Mouse (Mus musculus): ENCODE data around the gene Taok3. TPM values are rescaled to one million over a fixed set of nuclear protein-coding genes. Genes with fewer than 3 reads are reported as not detected.

Gene Taok3
- polyA plus RNA-seq, 1 experiment, result 5.1 TPM

DNA sequence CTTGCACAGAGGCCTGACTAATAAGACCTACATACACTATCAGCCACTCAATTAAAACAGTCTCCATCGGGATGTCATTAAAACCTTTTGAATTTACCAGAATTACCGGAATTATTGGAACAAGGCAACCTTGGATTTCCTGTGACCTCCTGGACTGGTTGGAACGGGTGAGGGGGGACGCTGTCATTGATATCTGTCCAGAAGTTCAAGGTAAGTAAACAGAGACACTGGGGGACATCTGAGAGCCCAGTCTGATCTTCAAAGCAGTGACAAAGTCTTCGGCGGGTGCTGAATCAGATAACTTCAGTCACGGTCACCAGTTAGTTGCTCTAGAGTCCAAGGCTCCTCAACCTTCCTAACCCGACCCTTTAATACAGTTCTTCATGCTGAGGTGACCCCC, 175.1 kb downstream of the Taok3 start:
- no peaks in the 10 kb centered on the region for H3K27me3 ChIP-seq (ENCODE audit: control insufficient read depth)
- no peak overlapping the region for H3K4me3 ChIP-seq (replicated peaks)
- peaks cover 3% of the 10 kb centered on the region for H3K4me1 ChIP-seq (ENCODE audit: control insufficient read depth)
- peaks cover 2% of the 10 kb centered on the region; the same call in 1 of the 2 replicates for H3K9me3 ChIP-seq (ENCODE audit: control insufficient read depth, low read length)
- TF ChIP-seq TAL1 (IDR thresholded peaks at IDR 0.05; ENCODE audit: low read length) (no peak), GATA1 (IDR thresholded peaks at IDR 0.05; ENCODE audit: low read length) (no peak)
- H3K36me3 ChIP-seq (ENCODE audit: control insufficient read depth), result no peaks in the 10 kb centered on the region

DNA sequence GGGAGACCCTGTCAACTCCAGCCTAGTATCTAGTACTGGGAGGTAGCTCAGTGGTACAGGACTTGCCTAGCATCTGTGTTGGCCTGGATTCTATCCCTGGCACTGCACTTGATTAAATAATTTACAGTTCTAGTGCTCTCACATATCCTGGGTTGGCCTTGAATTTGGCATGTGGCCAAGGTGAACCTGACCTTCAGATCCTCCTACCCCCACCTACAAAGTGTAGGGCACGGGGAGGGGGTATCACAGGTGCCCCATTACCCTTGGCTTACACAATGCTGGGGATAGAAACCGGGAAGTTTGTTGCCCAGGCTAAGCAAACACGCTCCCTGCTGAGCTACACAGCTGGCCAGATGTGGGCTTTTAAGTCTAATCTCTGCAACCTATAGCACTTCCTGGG, 183.0 kb downstream of the Taok3 start:
- no peaks in the 10 kb centered on the region; the same call in 1 of the 2 replicates for H3K9me3 ChIP-seq (ENCODE audit: control insufficient read depth, low read length)
- H3K4me1 ChIP-seq (ENCODE audit: control insufficient read depth), result peaks cover 3% of the 10 kb centered on the region
- no peak overlapping the region for H3K4me3 ChIP-seq (replicated peaks)
- TF ChIP-seq TAL1 (IDR thresholded peaks at IDR 0.05; ENCODE audit: low read length) (no peak), GATA1 (IDR thresholded peaks at IDR 0.05; ENCODE audit: low read length) (no peak)
- no peaks in the 10 kb centered on the region for H3K36me3 ChIP-seq (ENCODE audit: control insufficient read depth)
- no peaks in the 10 kb centered on the region for H3K27me3 ChIP-seq (ENCODE audit: control insufficient read depth)

DNA sequence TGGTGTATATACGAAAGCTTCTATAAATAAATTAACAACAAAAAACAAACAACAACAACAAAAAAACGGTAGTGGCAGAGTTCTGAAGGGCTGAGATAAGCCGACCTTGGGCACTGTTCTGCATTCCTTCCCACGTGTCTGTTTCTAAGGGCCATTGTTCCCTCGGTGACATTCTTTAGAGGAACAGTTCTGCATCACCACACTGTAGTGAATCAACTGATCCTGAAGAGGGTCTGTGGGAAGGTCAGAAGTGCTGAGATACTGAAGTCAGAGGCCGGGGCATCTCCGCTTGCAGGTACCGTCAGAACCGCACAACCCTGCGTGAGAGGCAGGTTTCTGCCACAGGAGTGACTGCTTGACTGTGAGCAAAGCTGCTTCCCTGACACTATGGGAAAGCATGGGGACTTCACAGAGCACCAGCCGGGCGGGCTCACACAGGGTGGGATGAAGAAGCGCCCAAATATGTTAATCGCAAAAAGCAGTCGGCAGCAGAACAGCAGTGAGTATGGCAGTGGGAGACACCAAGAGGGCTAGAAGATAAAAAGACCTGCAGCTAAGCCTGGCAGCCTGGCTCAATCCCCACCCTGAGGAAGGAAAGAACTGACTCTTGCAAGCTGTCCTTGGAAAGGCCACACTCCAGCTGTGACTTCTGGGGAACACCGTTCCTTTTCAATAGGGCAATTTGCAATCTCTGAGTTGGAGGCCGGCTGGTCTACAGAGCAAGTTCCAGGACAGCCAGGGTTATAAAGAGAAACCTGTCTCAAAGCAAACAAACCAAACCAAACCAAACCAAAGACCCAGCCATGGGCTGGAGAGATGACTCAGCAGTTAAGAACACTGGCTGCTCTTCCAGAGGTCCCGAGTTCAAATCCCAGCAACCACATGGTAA, 184.0 kb downstream of the Taok3 start:
- H3K9me3 ChIP-seq (ENCODE audit: control insufficient read depth, low read length), result no peaks in the 10 kb centered on the region; the same call in 1 of the 2 replicates

DNA sequence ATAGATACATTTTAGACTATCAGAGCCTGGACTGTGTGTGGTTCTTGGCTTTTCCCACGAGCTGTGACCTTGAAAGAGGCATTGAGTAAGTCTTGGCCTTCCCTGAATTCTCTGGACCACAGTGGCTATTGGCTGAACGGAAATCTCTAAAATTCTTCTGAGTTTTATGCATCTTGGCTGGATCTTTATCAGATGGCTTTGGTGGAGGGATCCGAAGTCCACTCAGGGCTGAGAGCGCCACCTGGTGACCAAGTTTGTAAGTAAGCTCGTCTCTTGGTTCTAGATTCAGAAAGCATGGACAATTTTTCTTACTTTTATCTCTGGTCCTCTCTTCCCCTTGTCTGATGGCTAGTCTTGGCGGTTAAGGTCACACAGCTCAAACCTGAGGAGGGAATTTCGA, 185.0 kb downstream of the Taok3 start:
- Histone ChIP-seq H3K4me3 (replicated peaks) (no peak overlapping the region), H3K4me1 (ENCODE audit: control insufficient read depth) (peaks cover 3% of the 10 kb centered on the region), H3K27me3 (ENCODE audit: control insufficient read depth) (no peaks in the 10 kb centered on the region), H3K36me3 (ENCODE audit: control insufficient read depth) (no peaks in the 10 kb centered on the region), H3K9me3 (ENCODE audit: control insufficient read depth, low read length) (no peaks in the 10 kb centered on the region; the same call in 1 of the 2 replicates)
- TF ChIP-seq TAL1 (IDR thresholded peaks at IDR 0.05; ENCODE audit: low read length), result no peak
- TF ChIP-seq GATA1 (IDR thresholded peaks at IDR 0.05; ENCODE audit: low read length), result peak; percentile 63

More for the DNA sequence above, 184.0 kb downstream of the Taok3 start:
- TF ChIP-seq GATA1 (IDR thresholded peaks at IDR 0.05; ENCODE audit: low read length), result no peak
- Histone ChIP-seq H3K4me3 (replicated peaks) (no peak overlapping the region), H3K27me3 (ENCODE audit: control insufficient read depth) (no peaks in the 10 kb centered on the region), H3K36me3 (ENCODE audit: control insufficient read depth) (no peaks in the 10 kb centered on the region), H3K4me1 (ENCODE audit: control insufficient read depth) (peaks cover 3% of the 10 kb centered on the region)

- Histone ChIP-seq H3K36me3 (ENCODE audit: control insufficient read depth) (no peaks in the 10 kb centered on the region), H3K9me3 (ENCODE audit: control insufficient read depth, low read length) (no peaks in the 10 kb centered on the region; the same call in 1 of the 2 replicates), H3K4me1 (ENCODE audit: control insufficient read depth) (peaks cover 3% of the 10 kb centered on the region), H3K4me3 (replicated peaks) (no peak overlapping the region), H3K27me3 (ENCODE audit: control insufficient read depth) (no peaks in the 10 kb centered on the region)
- TF ChIP-seq TAL1 (IDR thresholded peaks at IDR 0.05; ENCODE audit: low read length), result no peak
Measured at GRCm38 (mm10) chr5:117305754-117306153, 185.8 kb downstream of the Taok3 start.

DNA sequence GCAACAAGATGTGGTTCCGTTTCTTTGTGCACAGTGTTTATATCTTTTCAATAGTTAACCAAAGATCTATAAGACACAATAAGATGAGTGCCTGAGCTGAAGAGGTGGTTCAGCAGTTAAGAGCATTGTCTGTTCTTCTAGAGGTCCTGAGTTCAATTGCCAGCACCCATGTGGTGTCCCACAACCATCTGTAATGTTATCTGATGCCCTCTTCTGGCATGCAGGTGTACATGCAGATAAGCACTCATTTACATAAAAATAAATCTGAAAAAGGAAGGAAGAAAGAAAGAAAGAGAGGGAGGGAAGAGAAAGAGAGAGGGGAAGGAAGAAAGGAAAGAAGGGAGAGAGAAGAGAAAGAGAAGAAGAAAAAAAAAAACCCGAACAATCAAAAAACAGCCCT, 186.9 kb downstream of the Taok3 start:
- H3K36me3 ChIP-seq (ENCODE audit: control insufficient read depth), result no peaks in the 10 kb centered on the region
- no peaks in the 10 kb centered on the region; the same call in 1 of the 2 replicates for H3K9me3 ChIP-seq (ENCODE audit: control insufficient read depth, low read length)
- peaks cover 3% of the 10 kb centered on the region for H3K4me1 ChIP-seq (ENCODE audit: control insufficient read depth)
- no peaks in the 10 kb centered on the region for H3K27me3 ChIP-seq (ENCODE audit: control insufficient read depth)
- H3K4me3 ChIP-seq (replicated peaks), result no peak overlapping the region
- TF ChIP-seq TAL1 (IDR thresholded peaks at IDR 0.05; ENCODE audit: low read length) (no peak), GATA1 (IDR thresholded peaks at IDR 0.05; ENCODE audit: low read length) (no peak)

DNA sequence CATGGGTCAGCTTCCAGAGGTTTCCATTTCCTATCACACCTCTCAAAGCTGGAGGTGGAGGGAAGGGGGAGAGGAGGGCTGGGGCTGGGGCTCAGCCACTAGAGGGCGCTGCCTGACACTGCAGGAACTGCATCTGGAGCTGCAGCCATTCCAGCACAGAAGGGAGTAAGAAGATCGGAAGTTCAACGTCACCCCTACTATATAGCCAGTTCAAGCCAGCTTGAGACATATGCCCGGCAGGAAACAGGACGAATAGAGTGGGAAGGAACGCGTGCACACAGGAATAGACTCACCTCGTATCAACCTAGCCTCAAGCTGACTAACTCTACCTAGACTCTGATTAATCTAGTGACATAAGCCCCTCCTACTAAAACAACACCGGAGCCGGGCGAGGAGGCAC, 187.8 kb downstream of the Taok3 start:
- Histone ChIP-seq H3K36me3 (ENCODE audit: control insufficient read depth) (no peaks in the 10 kb centered on the region), H3K4me3 (replicated peaks) (no peak overlapping the region), H3K9me3 (ENCODE audit: control insufficient read depth, low read length) (no peaks in the 10 kb centered on the region; the same call in 1 of the 2 replicates), H3K4me1 (ENCODE audit: control insufficient read depth) (peaks cover 3% of the 10 kb centered on the region), H3K27me3 (ENCODE audit: control insufficient read depth) (no peaks in the 10 kb centered on the region)
- TF ChIP-seq GATA1 (IDR thresholded peaks at IDR 0.05; ENCODE audit: low read length) (no peak), TAL1 (IDR thresholded peaks at IDR 0.05; ENCODE audit: low read length) (no peak)

- H3K4me1 ChIP-seq (ENCODE audit: control insufficient read depth), result peaks cover 18% of the 10 kb centered on the region
- H3K36me3 ChIP-seq (ENCODE audit: control insufficient read depth), result no peaks in the 10 kb centered on the region
- H3K4me3 ChIP-seq (replicated peaks), result peak overlapping the region; percentile 37
- peaks cover 45% of the 10 kb centered on the region for H3K27me3 ChIP-seq (ENCODE audit: control insufficient read depth)
- no peak for TF ChIP-seq TAL1 (IDR thresholded peaks at IDR 0.05; ENCODE audit: low read length)
- H3K9me3 ChIP-seq (ENCODE audit: control insufficient read depth, low read length), result no peaks in the 10 kb centered on the region
Measured at GRCm38 (mm10) chr5:117313420-117313819, 193.5 kb downstream of the Taok3 start.

- Histone ChIP-seq H3K4me3 (replicated peaks) (peak overlapping the region; percentile 37), H3K4me1 (ENCODE audit: control insufficient read depth) (peaks cover 22% of the 10 kb centered on the region), H3K27me3 (ENCODE audit: control insufficient read depth) (peaks cover 50% of the 10 kb centered on the region), H3K9me3 (ENCODE audit: control insufficient read depth, low read length) (no peaks in the 10 kb centered on the region), H3K36me3 (ENCODE audit: control insufficient read depth) (no peaks in the 10 kb centered on the region)
- TF ChIP-seq TAL1 (IDR thresholded peaks at IDR 0.05; ENCODE audit: low read length) (no peak), GATA1 (IDR thresholded peaks at IDR 0.05; ENCODE audit: low read length) (no peak)
Measured at GRCm38 (mm10) chr5:117313909-117314308, 194.0 kb downstream of the Taok3 start.
